Mouse (Mus musculus) layer of hippocampus, adult 18-20 months (tissue): ENCODE measurements at regions not wholly inside any gene's neighbourhood (a gene's known extent, or its start where the extent isn't known, plus 50 kb on each side); places are given as distances from the start of the nearest gene placed in this dataset.

Experiments used
- DNase-seq, 2 experiments: peaks; one replicate each; pipeline ENCODE4 v3.0.0; 2022; ENCODE audit warnings: low spot score in 2 of 2

GRCm38 (mm10) chr10:96944229-96944628 lies 327.4 kb downstream of the Btg1 start:
- no peak for DNase-seq

GRCm38 (mm10) chr10:96947971-96948370 lies 331.2 kb downstream of the Btg1 start:
- no peak for DNase-seq

- DNase-seq, result no peak
These were observed 332.1 kb downstream of the Btg1 start for GRCm38 (mm10) chr10:96948871-96949270.

DNA sequence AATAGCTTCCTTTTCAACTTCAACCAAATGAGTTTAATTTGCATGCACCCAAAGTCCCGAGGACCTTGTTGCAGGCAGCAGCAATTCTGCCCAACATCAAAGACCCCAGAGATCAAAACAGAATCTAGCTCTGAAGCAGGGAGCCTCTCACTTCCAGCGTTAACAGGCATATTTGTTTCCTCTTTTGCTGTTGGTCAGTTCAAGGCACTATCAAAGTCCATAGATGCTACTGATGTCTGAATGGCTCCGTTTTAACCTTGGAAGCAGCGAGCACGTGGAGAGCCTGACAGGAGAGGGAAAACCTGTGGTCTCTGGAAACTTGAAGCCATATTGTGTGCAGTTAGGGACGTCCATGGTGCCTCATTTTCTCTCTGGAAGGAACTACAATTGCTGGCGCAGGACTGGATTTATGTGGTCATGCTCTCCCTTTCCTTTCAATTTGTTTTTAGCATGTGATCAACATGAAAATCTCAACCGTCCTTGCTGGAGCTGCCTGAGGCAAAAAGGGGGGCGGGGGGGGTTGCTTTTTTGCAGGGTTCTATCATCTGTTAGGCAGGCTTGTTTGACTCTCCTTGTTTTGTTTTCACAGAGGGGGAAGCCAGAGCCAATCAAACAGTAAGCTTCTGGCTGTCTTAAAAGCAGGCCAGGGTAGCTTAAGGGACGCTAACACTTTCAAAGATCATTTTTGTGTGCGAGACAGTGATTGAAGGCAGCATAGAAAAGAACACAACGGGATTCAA lies 338.4 kb downstream of the Btg1 start:
- DNase-seq, result no peak

DNA sequence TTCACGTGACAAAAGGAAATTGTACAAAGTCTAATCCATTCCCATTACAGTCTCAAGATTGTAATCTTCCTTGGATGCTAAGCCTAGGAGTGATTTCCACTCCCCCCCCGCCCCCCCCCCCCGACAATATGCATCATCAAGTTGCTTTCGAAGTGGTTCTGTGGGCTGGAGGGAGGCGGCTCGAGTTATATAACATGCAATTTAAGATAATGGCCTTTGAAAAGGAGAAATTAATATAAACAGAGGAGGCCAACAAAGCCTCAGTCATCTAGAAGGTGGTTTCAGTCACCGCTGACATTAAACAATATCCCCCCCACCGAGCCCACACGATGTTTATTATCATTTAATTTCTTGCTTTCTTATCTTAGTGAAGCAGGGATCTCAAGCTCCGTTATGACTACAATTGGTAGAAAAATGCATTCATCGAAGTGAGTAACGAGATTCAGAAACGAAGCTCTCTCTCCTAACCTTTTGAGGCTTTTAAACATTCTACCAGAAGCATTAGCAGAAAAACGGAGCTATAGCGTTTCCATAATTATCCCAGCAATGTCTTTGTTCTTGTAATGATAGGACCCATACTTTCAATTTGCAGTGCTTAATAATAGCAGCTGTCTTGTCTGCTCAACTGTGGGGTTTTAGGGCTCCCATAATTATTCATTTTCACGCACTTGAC lies 339.1 kb downstream of the Btg1 start:
- DNase-seq, result peak in 1 of 2 experiments; percentile 27

DNA sequence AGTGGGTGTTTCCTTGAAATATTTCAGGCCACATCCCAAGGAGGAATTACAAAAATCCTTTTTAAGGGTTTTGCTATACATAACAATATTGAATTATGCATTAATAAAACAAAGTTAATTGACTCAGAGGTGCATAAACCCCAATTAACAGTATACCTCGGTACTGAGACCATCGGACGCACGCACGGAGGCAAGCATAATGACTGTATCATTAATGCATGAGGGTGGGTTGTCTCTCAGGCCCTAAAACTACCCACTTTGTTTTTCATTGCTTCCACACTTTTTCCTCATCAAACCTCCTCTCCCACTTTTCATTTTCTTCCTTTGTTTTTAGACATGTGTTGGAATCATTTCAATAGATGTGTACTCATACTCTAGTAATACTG lies 339.6 kb downstream of the Btg1 start:
- DNase-seq, result no peak

DNA sequence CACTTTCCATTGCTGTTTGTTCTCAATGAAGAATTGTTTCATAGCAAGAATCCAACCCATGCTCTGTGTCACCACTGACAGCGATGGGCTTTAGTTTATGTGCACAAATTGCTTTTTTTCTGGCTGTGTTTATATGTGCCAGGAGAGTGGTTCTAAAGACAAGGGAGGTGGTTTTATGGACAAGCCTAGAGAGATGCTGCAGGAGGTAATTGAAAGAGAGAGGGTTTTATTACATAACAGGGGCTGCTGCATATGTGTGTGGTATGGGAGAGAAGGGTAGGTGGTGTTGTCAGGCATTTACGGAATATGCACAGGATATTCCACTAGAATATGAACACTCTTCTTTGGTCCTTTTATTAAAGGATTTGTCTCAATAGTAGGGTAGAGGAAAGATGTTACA lies 340.2 kb downstream of the Btg1 start:
- DNase-seq, result no peak

GRCm38 (mm10) chr10:96969825-96970224 lies 353.0 kb downstream of the Btg1 start:
- no peak for DNase-seq

DNA sequence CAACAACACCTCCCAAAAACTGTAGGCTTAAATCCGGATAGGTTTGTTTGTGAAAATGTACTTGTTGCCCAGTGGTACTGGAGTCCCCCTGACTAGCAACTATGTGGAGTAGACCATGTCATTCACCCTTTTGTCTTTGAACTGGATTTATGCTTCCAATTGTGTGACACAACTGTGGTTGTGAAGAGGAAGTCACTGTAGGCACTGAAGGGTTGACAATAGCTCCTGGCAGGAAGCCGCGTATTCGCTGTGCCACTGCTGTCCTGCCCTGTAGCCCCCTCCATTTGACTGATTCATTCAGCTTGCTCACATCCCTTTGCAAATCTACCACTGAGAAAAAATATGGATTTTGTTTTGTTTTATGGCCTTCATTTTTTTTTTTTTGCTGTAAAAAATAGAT lies 353.9 kb downstream of the Btg1 start:
- no peak for DNase-seq

- no peak for DNase-seq
These were observed 355.0 kb downstream of the Btg1 start for GRCm38 (mm10) chr10:96971810-96972209.

DNA sequence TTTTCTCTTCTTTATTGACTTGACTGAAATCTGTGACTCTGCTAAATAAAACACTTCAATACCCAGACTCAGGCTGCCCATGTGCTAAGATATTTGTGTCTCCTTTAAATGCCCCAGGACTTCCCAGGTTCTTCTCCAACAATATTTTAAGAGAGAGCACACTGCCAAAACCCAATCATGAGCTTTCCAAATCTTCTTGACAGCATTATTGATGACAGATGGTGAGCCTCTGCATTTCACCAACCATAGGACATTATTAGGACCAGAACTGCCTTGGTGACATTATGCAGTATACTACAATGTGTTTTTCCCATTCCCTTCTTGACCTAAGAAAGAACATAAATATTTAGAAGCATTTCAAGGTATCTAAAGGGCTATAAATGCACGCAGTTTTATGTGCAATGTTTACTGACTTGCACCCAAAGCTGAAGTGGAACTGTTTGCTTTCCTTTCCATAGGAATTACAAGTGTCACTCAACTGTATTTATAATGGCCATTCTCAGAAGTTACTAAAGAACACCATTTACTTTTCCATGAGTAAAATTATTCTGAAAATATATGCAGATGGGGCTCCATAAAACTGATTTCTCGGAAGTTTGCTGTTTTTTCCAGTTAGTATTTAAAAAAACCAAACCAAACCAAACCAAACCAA lies 357.6 kb downstream of the Btg1 start:
- no peak for DNase-seq

- no peak for DNase-seq
These were observed 359.9 kb downstream of the Btg1 start for GRCm38 (mm10) chr10:96976691-96977090.

DNA sequence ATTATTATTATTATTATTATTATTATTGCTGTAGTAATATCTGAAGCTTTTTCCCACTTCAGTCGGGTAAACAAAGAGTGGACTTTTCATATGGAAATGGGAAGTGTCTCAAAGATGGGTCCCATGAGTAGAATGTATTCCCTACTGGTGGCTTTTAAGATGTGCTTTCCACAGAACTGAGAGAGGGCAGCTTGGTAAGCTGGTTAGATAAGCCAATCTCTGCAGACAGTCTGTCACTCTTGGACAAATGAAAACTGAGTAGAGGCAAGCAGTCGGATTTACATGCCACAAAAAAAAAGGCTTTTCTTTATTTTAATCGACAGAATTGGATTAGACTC lies 363.7 kb downstream of the Btg1 start:
- DNase-seq, result no peak

GRCm38 (mm10) chr10:96980832-96981515 lies 364.2 kb downstream of the Btg1 start:
- DNase-seq, result no peak

DNA sequence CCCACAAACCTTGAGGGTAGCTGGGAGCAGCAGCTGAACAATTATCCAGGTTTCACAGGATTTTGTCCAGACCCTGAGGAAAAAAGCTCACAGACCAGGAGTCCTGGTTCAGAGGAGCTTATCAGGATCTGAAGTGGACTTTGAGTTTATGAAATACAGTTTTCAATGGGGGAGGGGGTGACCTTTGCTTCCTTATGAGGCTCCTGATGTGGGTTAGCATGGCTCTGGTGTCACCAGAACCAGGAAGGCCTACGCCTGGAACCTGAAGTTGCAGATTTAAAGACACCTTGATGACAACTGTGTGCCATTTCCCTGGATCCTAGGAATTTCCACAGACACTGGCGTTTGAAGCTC lies 364.7 kb downstream of the Btg1 start:
- DNase-seq, result no peak

DNA sequence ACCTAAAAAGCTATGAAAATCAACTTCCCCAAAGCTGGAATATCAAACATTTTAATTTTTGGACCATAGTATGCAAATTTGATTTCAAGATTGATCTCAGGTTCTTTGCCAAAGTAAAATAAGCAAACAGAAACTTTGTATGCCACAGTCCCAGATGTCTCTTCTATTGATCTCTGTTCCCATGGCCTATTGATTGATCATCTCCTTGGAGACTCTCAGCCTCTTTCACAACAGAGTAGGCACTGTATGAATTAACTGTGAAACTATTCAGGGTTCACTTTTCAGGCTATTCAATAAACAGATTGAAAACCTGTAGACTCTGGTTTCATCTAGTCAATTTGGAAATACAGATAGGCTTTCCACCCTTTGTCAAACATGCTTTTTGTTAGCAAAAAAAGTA lies 384.1 kb downstream of the Btg1 start:
- no peak for DNase-seq

GRCm38 (mm10) chr10:97008873-97009272 lies 392.1 kb downstream of the Btg1 start:
- no peak for DNase-seq

- DNase-seq, result no peak
These were observed 393.1 kb downstream of the Btg1 start for GRCm38 (mm10) chr10:97009859-97010258.

- peak in 1 of 2 experiments; percentile 6 for DNase-seq
These were observed 401.8 kb downstream of the Btg1 start for GRCm38 (mm10) chr10:97018641-97019040.

DNA sequence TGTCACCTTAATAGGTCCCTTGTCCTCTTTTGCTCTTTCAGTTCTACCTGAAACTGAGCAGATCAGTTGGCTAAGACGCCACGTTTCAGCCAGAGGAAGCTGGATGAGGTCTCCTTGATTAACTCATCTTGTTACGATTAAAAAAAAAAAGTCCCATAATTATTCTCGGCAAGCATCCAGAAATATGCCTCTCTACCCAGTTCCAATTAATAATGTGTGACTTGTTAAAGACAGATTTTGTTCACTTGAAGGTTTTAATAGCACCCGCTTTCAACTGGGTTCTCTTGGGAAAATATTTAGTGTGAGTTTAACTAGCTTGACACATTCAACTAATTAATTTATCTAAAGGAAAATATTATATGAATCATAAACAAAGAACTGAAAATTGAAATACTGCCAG lies 412.0 kb downstream of the Btg1 start:
- no peak for DNase-seq

DNA sequence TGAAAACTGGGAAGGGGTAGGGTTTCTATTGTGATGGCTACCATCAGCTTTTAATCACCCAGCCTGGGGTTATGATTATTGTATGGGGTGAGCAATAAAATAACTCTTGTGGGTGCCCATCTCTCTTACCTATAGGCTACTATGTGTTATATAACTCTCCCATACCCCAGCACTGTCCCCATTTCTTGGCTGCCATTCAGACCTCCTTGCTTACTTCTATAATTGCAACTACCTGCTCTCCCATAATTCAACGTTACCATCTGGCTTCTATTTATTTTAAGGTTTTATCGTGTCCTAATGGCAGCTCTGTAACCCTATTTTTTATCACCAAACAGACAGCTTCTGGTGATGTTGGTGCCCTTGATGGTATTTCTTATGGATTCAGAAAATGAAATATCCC lies 414.2 kb downstream of the Btg1 start:
- no peak for DNase-seq

GRCm38 (mm10) chr10:97035371-97035786 lies 418.6 kb downstream of the Btg1 start:
- peak; percentile 1 to 2 for DNase-seq
